Mouse (Mus musculus): ENCODE measurements around the gene Spata31d1a. TPM values are rescaled to one million over a fixed set of nuclear protein-coding genes. Genes with fewer than 3 reads are reported as not detected.
"Not testable (repeated sequence)": the region's sequence is repeated elsewhere in the genome, so short reads cannot be mapped to it uniquely, and the experiment has no call there.

Spata31d1a gene
- polyA plus RNA-seq, 1 experiment = not detected

DNA sequence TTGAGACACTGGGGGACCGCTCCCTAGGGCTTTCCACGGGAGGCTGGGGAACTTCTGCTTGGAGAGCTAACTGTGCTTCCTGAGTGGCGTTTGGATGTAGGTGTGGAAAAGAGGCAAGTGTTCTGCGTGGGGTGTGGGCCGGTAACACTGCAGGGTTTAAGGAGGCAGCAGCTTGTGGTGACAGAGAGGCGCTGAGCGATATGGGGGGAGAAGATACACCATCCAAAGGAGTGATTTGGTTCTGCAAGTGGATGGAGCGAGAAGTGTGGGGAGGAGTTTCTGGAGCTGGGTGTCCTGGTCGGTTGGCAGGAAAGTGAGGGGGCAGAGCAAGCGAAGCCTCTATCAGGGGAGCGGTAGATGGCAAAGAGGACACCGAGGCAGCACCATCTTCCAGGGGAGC lies 6.6 kb downstream of the Spata31d1a start:
- TF ChIP-seq CTCF (IDR thresholded peaks at IDR 0.05; ENCODE audit: borderline replicate concordance, insufficient read depth, low read length) (no peak), POLR2A (IDR thresholded peaks at IDR 0.05; ENCODE audit: low read depth, low read length) (no peak)
- no peaks in the 10 kb centered on the region for H3K4me1 ChIP-seq (ENCODE audit: control insufficient read depth, insufficient read depth, low read length)
- no peak overlapping the region for H3K4me3 ChIP-seq (ENCODE audit: insufficient read depth, low read length)
- H3K27ac ChIP-seq (ENCODE audit: insufficient read depth, low read length) = no peak overlapping the region

DNA sequence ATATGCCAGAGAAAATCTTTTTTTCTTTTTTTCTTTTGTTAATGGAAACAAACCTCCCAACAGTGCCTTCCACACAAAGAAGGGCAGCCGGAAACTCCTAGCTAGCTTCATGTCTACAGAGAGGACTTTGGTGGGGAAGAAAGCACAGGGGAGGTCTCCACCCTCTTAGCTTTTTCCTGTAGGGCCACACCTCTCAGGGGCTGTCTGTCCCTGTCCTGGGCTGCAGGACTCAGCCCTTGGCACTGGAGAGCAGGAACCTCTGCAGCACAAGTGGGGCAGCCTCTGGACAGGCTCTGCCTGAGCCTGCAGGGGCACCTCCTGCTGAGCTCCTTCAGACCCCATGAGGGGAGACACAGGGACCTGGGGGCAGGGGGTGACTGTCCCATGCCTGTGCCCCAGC lies 10.0 kb downstream of the Spata31d1a start:
- H3K4me3 ChIP-seq (ENCODE audit: insufficient read depth, low read length); H3K27ac ChIP-seq (ENCODE audit: insufficient read depth, low read length); H3K4me1 ChIP-seq (ENCODE audit: control insufficient read depth, insufficient read depth, low read length): not testable (repeated sequence)

DNA sequence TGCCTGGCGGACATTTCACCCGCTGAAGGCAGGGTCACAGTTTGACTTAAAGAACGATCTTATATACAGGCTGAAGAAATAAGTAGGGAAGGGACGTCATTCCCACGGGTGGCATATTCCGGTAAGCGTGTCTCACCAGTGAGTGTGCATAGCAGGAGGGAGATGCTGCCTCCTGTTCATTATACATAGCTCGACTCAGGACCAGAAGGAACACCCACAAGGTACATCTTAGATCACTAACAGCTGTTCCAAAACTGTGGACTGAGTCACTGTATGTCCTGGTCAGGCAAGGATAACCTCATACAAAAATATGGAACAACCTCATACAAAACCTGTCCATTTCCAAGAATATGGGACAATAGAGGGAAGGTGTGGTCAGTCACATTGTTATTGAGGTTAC lies 11.0 kb downstream of the Spata31d1a start:
- TF ChIP-seq CTCF (IDR thresholded peaks at IDR 0.05; ENCODE audit: borderline replicate concordance, insufficient read depth, low read length) (no peak), POLR2A (IDR thresholded peaks at IDR 0.05; ENCODE audit: low read depth, low read length) (no peak)
- Histone ChIP-seq H3K4me3 (ENCODE audit: insufficient read depth, low read length) (no peak overlapping the region), H3K4me1 (ENCODE audit: control insufficient read depth, insufficient read depth, low read length) (no peaks in the 10 kb centered on the region), H3K27ac (ENCODE audit: insufficient read depth, low read length) (no peak overlapping the region)

DNA sequence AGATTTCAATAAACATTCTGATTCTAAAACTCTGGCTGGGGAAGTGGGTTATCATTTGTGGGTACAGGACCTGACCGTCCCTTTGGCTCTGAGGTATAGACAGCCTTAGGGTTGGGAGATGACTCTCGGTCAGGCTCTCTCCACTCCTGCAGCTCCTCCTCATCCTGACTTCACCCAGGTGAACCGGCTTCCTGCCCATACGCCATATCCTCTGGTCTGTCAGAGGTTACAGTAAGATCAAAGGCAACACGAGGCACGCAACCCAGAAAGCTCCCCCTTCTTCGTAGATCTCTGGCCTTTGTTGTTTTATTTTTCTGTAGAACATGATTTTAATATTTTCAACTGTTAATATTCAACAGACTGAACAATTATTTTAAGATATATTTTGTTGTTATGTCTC lies 14.3 kb downstream of the Spata31d1a start:
- no peak overlapping the region for H3K27ac ChIP-seq (ENCODE audit: insufficient read depth, low read length)
- H3K4me1 ChIP-seq (ENCODE audit: control insufficient read depth, insufficient read depth, low read length) = no peaks in the 10 kb centered on the region
- TF ChIP-seq CTCF (IDR thresholded peaks at IDR 0.05; ENCODE audit: borderline replicate concordance, insufficient read depth, low read length) = no peak
- H3K4me3 ChIP-seq (ENCODE audit: insufficient read depth, low read length) = no peak overlapping the region

DNA sequence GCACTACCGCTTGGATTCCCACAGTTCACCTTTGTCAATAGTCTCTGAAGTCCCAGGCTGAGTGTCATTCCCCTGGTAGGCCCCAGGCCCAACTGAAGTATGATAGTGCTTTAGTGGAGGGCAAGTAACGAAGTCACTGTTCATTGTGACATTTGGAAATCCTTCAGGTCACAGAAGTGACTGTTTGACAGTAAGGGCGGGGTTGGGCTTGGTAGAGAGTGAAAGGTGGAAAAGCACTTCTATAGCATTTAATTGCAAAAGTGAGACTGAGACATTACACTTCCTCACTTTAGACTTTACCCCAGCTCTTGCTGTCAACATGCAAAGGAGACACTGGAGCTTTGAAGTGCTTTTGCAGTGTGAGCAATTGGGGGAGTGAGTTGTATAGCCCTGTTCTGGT lies 16.1 kb downstream of the Spata31d1a start, which contains the start of gene 4921517D22Rik:
4921517D22Rik (minus strand) TSS at position 101 of the 400 bp plus-strand sequence.
- Histone ChIP-seq H3K4me1 (ENCODE audit: control insufficient read depth, insufficient read depth, low read length) (no peaks in the 10 kb centered on the region), H3K27ac (ENCODE audit: insufficient read depth, low read length) (no peak within 1 kb of the TSS), H3K4me3 (ENCODE audit: insufficient read depth, low read length) (no peak within 1 kb of the TSS)
- TF ChIP-seq POLR2A (IDR thresholded peaks at IDR 0.05; ENCODE audit: low read depth, low read length) (no peak), CTCF (IDR thresholded peaks at IDR 0.05; ENCODE audit: borderline replicate concordance, insufficient read depth, low read length) (no peak)

DNA sequence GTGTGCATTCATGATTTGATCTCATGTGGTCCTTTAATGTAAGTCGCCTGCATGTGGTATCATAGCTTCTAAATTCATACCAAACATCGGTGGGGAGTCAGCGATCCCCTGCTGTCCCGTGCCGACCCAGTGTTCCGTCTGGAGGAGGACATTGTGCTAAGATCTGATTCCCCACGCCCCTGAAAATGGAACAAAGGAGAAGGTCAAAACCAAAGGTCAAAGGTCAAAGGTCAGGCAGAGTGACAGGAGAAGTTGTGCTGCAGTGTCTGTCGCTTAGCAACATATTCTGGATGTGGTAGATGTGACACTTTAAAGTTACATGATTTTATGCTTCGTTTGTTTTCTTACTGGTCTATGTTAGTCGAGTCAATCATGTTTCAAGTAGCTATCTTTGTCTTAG lies 18.7 kb downstream of the Spata31d1a start:
- H3K4me3 ChIP-seq (ENCODE audit: insufficient read depth, low read length) = no peak overlapping the region

DNA sequence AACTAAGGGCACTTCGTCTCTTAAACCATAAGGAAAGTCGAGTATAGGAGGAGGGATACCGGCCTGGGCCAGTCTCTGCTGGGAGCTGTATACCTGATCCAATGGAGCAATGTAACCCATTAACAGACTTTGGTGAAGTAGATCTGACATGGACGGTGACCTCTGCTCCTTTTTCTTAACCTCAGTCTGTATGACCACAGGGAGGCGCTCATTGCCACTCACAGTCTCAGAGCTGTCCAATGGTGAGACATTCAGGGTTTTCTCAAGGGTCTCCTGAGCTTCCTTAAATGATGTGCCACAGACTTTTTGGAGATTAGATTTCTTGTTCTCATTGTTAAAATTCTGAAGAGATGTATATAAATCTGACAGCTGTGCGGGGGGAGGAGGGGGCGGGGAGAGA lies 19.6 kb downstream of the Spata31d1a start:
- no peak overlapping the region for H3K27ac ChIP-seq (ENCODE audit: insufficient read depth, low read length)
- H3K4me1 ChIP-seq (ENCODE audit: control insufficient read depth, insufficient read depth, low read length) = no peaks in the 10 kb centered on the region
- TF ChIP-seq CTCF (IDR thresholded peaks at IDR 0.05; ENCODE audit: borderline replicate concordance, insufficient read depth, low read length) (no peak), POLR2A (IDR thresholded peaks at IDR 0.05; ENCODE audit: low read depth, low read length) (no peak)
- no peak overlapping the region for H3K4me3 ChIP-seq (ENCODE audit: insufficient read depth, low read length)

More for the DNA sequence above, 18.7 kb downstream of the Spata31d1a start:
- Histone ChIP-seq H3K27ac (ENCODE audit: insufficient read depth, low read length) (no peak overlapping the region), H3K4me1 (ENCODE audit: control insufficient read depth, insufficient read depth, low read length) (no peaks in the 10 kb centered on the region)
- TF ChIP-seq POLR2A (IDR thresholded peaks at IDR 0.05; ENCODE audit: low read depth, low read length) (no peak), CTCF (IDR thresholded peaks at IDR 0.05; ENCODE audit: borderline replicate concordance, insufficient read depth, low read length) (no peak)

DNA sequence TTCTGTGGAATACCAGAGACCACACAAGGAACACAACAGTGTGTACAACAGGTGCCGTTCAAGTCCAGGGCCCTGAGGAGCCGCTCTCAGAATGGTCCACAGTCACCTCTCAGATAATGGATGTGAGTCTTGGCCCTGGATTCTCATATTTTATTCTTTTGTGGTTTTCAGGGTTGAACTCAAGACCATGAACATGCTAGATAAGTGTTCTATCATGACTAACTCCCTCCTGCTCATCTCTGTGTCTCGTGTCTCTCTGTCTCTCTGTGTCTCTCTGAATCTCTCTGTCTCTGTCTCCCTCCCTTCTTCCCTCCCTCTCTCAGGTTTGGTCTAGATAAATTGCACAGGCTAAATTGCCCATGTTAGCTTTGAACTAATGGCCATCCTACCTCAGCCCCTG lies 20.3 kb downstream of the Spata31d1a start:
- TF ChIP-seq CTCF (IDR thresholded peaks at IDR 0.05; ENCODE audit: borderline replicate concordance, insufficient read depth, low read length) (no peak), POLR2A (IDR thresholded peaks at IDR 0.05; ENCODE audit: low read depth, low read length) (no peak)
- Histone ChIP-seq H3K4me1 (ENCODE audit: control insufficient read depth, insufficient read depth, low read length) (no peaks in the 10 kb centered on the region), H3K27ac (ENCODE audit: insufficient read depth, low read length) (no peak overlapping the region), H3K4me3 (ENCODE audit: insufficient read depth, low read length) (no peak overlapping the region)

DNA sequence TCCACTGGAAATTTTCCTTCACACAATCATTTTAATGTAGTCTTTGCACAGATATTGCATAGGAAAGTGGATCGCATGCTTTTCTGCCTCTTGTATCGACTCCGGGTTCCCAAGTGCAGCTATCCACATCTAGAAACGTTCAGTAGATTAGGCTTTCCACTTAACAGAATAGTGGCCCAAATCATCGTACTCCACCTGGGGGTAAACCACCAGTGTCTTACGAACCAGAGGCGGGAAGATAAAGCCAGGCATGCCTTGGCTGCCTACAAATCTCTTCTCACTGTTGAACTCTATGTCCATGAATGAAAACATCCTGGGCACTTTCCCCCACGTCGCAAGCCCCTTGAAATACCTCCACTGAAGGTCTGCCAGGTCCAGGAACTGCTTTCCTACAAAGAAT lies 20.8 kb downstream of the Spata31d1a start:
- Histone ChIP-seq H3K4me3 (ENCODE audit: insufficient read depth, low read length) (no peak overlapping the region), H3K4me1 (ENCODE audit: control insufficient read depth, insufficient read depth, low read length) (no peaks in the 10 kb centered on the region), H3K27ac (ENCODE audit: insufficient read depth, low read length) (no peak overlapping the region)
- TF ChIP-seq POLR2A (IDR thresholded peaks at IDR 0.05; ENCODE audit: low read depth, low read length) = no peak
- TF ChIP-seq CTCF (IDR thresholded peaks at IDR 0.05; ENCODE audit: borderline replicate concordance, insufficient read depth, low read length) = no peak

DNA sequence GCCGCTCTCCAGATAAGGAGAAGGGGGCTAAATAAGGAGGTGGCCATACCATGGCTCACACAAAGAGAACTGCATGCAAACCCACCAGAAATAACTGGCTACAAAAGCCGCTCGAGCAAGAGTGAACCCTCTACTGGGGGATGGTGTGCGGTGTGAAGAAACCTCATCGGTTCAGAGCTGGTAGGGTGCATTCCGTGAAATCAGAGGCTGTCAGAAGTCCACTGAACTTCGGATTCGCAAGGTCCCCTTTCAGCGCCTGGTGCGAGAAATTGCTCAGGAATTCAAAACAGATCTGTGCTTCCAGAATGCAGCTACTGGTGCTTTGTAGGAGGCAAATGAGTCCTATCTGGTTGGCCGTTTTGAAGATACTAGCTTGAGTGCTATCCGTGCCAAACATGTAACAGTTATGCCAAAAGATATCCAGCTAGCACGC lies 21.8 kb downstream of the Spata31d1a start:
- no peak overlapping the region for H3K4me3 ChIP-seq (ENCODE audit: insufficient read depth, low read length)
- H3K4me1 ChIP-seq (ENCODE audit: control insufficient read depth, insufficient read depth, low read length) = no peaks in the 10 kb centered on the region
- no peak for TF ChIP-seq CTCF (IDR thresholded peaks at IDR 0.05; ENCODE audit: borderline replicate concordance, insufficient read depth, low read length)
- TF ChIP-seq POLR2A (IDR thresholded peaks at IDR 0.05; ENCODE audit: low read depth, low read length) = no peak

DNA sequence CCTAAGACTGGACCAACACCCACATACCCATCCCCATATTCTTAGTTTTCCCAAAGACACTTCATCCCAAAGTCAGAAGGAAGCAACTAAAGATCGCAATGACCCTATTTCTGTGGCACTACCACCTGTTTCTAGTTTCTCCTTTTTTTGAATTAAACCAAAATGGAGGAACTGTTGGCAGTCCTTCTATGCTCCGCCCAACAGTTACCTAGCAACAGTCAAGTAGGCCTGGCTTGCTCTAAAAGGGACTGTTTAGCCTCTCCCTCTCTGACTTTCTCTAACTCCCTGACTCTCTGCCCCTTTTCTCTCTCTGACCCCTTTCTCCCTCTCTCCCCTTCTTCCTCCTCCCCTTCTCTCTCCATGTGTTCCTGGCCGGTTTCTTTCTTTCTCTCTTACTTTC lies 24.9 kb downstream of the Spata31d1a start:
- no peaks in the 10 kb centered on the region for H3K4me1 ChIP-seq (ENCODE audit: control insufficient read depth, insufficient read depth, low read length)
- no peak overlapping the region for H3K27ac ChIP-seq (ENCODE audit: insufficient read depth, low read length)
- TF ChIP-seq CTCF (IDR thresholded peaks at IDR 0.05; ENCODE audit: borderline replicate concordance, insufficient read depth, low read length) (no peak), POLR2A (IDR thresholded peaks at IDR 0.05; ENCODE audit: low read depth, low read length) (no peak)
- H3K4me3 ChIP-seq (ENCODE audit: insufficient read depth, low read length) = no peak overlapping the region

More for the DNA sequence above, 21.8 kb downstream of the Spata31d1a start:
- no peak overlapping the region for H3K27ac ChIP-seq (ENCODE audit: insufficient read depth, low read length)
